Mouse (Mus musculus) neutrophil, adult 5-6 weeks (primary cell): Measurements from ENCODE around the gene Btbd11. TPM values are rescaled to one million over a fixed set of nuclear protein-coding genes. Genes with fewer than 3 reads are reported as not detected.

Source experiments
- ATAC-seq: fragments of 151-379, 151-347 bp; 2 replicates; pipeline ENCODE4 v1.8.0; 2017; ENCODE audit warnings: mild to moderate bottlenecking, moderate TSS enrichment; ENCODE audit not compliant: insufficient number of reproducible peaks, poor library complexity, low FRiP score, severe bottlenecking; ENCODE audit errors: extremely low read depth
- total RNA-seq: library from RNA; stranded (forward); fragments of 200-1000 nt; gene quantifications from 2 replicates; pipeline ENCODE4 v1.2.3, GENCODE M21; 2017

Btbd11 gene
- total RNA-seq, 1 experiment from 2014 or later: 2.3 TPM

- no peak for ATAC-seq
Observed at GRCm38 (mm10) chr10:85394558-85394957, 7.9 kb downstream of the Btbd11 start.

GRCm38 (mm10) chr10:85411120-85411519, 24.5 kb downstream of the Btbd11 start:
- peak; percentile 46; the same call in 1 of the 2 replicates for ATAC-seq

GRCm38 (mm10) chr10:85420851-85421628, 34.4 kb downstream of the Btbd11 start:
- no peak for ATAC-seq

GRCm38 (mm10) chr10:85421629-85422012, 35.0 kb downstream of the Btbd11 start:
- no peak for ATAC-seq

- ATAC-seq: no peak
Observed at GRCm38 (mm10) chr10:85425756-85426155, 39.1 kb downstream of the Btbd11 start.

- ATAC-seq: no peak
Observed at GRCm38 (mm10) chr10:85437217-85437616, 50.6 kb downstream of the Btbd11 start.

- no peak for ATAC-seq
Observed at GRCm38 (mm10) chr10:85443371-85443770, 56.8 kb downstream of the Btbd11 start.

- no peak for ATAC-seq
Observed at GRCm38 (mm10) chr10:85445891-85446290, 59.3 kb downstream of the Btbd11 start.

- ATAC-seq: no peak
Observed at GRCm38 (mm10) chr10:85446700-85447099, 60.1 kb downstream of the Btbd11 start.

GRCm38 (mm10) chr10:85447869-85448268, 61.3 kb downstream of the Btbd11 start:
- no peak for ATAC-seq

- no peak for ATAC-seq
Observed at GRCm38 (mm10) chr10:85451629-85452368, 65.2 kb downstream of the Btbd11 start.

- no peak for ATAC-seq
Observed at GRCm38 (mm10) chr10:85453221-85453775, 66.7 kb downstream of the Btbd11 start.

GRCm38 (mm10) chr10:85455985-85456384, 69.4 kb downstream of the Btbd11 start:
- no peak for ATAC-seq

GRCm38 (mm10) chr10:85458744-85459344, 72.2 kb downstream of the Btbd11 start:
- no peak for ATAC-seq

GRCm38 (mm10) chr10:85460736-85461135, 74.1 kb downstream of the Btbd11 start:
- ATAC-seq: no peak

GRCm38 (mm10) chr10:85464152-85464551, 77.5 kb downstream of the Btbd11 start:
- no peak for ATAC-seq

GRCm38 (mm10) chr10:85465516-85466408, 79.1 kb downstream of the Btbd11 start:
- no peak for ATAC-seq

- ATAC-seq: no peak
Observed at GRCm38 (mm10) chr10:85466409-85466761, 79.8 kb downstream of the Btbd11 start.

GRCm38 (mm10) chr10:85467393-85467792, 80.8 kb downstream of the Btbd11 start:
- no peak for ATAC-seq
